Mouse (Mus musculus): Measurements from ENCODE around the gene Marf1. TPM values are rescaled to one million over a fixed set of nuclear protein-coding genes. Genes with fewer than 3 reads are reported as not detected.
"Not testable (repeated sequence)": the region's sequence is repeated elsewhere in the genome, so short reads cannot be mapped to it uniquely, and the experiment has no call there.

Gene Marf1
- polyA plus RNA-seq, 1 experiment from 2014 or later = 24.2 TPM

DNA sequence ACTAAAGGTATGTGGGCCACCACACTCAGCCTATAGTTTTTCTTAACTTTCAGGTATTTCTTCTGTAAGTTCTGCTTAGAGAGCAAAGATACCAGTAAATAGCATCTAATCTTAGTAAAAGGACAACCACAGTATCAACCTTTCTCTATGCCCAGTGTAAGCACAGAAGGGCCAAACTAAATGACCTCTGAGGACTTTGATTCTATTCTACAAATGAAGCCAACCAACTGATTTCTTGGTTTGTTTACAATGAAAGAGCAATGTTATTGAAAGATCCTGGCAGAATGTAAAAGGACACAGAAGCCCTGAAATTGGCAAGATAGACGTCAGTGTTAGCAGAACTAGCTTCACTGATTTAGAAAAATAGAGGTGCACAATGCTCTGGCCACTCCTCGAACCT, 7.5 kb downstream of the Marf1 start:
- H3K4me3 ChIP-seq (ENCODE audit: low read depth, low read length); H3K27me3 ChIP-seq (ENCODE audit: control insufficient read depth, insufficient read depth, low read length); H3K9ac ChIP-seq (ENCODE audit: low read depth, low read length); H3K4me1 ChIP-seq (replicated peaks; ENCODE audit: control insufficient read depth, insufficient read depth, low read length); DNase-seq (ENCODE audit: low spot score); H3K36me3 ChIP-seq (ENCODE audit: control insufficient read depth, insufficient read depth, low read length); ATAC-seq (ENCODE audit: low FRiP score); H3K27ac ChIP-seq (ENCODE audit: low read depth, low read length); H3K4me2 ChIP-seq (replicated peaks; ENCODE audit: low read depth, low read length); H3K9me3 ChIP-seq (ENCODE audit: control insufficient read depth, low read length): not testable (repeated sequence)
- WGBS = 55% methylated on average over 1 of the region's 2 CpGs

DNA sequence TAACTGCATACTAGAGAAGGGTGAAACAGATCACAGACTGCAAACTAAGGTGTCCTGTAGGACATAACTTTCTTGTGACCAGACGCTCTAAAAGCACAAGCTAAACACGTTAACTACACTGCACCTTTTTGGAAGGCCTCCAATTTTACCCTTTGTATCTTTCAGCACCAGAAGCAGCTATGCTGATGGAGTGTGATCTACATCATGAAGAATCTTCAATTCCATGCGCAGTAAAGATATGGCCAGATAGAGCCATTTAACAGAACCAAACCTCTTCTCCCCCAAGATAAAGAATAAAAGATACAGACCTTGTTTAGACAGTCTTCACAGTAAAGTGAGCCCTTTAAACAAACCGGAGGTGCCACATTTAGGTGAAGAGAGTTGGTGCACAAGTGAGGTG, 11.4 kb downstream of the Marf1 start:
- no peak overlapping the region for H3K9ac ChIP-seq (ENCODE audit: low read depth, low read length)
- H3K4me1 ChIP-seq (replicated peaks; ENCODE audit: control insufficient read depth, insufficient read depth, low read length) = no peaks in the 10 kb centered on the region
- H3K36me3 ChIP-seq (ENCODE audit: control insufficient read depth, insufficient read depth, low read length) = no peaks in the 10 kb centered on the region; the same call in 1 of the 2 replicates
- no peak overlapping the region for H3K4me3 ChIP-seq (ENCODE audit: low read depth, low read length)
- no peak for ATAC-seq (ENCODE audit: low FRiP score)
- H3K27ac ChIP-seq (ENCODE audit: low read depth, low read length) = no peak overlapping the region
- DNase-seq (ENCODE audit: low spot score) = no peak
- H3K27me3 ChIP-seq (ENCODE audit: control insufficient read depth, insufficient read depth, low read length) = no peaks in the 10 kb centered on the region
- no peaks in the 10 kb centered on the region for H3K9me3 ChIP-seq (ENCODE audit: control insufficient read depth, low read length)
- WGBS = 96% methylated on average over 4 of the region's 4 CpGs
- H3K4me2 ChIP-seq (replicated peaks; ENCODE audit: low read depth, low read length) = no peak overlapping the region

DNA sequence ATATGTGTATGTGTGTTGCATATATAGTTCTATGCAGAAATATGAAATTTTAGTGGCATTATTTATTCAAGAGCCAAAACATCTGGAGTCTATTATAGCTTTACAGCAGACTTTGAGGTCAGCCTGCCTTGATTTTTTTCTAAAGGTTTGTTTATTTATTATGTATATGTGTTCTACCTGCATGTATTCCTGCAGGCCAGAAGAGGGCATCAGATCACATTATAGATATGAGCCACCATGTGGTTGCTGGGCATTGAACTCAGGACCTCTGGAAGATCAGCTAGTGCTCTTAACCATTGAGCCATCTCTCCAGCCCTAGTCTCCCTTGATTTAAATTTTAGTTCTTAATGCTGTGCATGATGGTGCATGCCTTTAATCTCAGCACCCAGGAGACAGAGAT, 15.4 kb downstream of the Marf1 start:
- Histone ChIP-seq H3K4me3 (ENCODE audit: low read depth, low read length) (no peak overlapping the region), H3K27me3 (ENCODE audit: control insufficient read depth, insufficient read depth, low read length) (no peaks in the 10 kb centered on the region), H3K9me3 (ENCODE audit: control insufficient read depth, low read length) (no peaks in the 10 kb centered on the region), H3K4me2 (replicated peaks; ENCODE audit: low read depth, low read length) (no peak overlapping the region), H3K9ac (ENCODE audit: low read depth, low read length) (no peak overlapping the region), H3K4me1 (replicated peaks; ENCODE audit: control insufficient read depth, insufficient read depth, low read length) (no peaks in the 10 kb centered on the region), H3K36me3 (ENCODE audit: control insufficient read depth, insufficient read depth, low read length) (no peaks in the 10 kb centered on the region; the same call in 1 of the 2 replicates), H3K27ac (ENCODE audit: low read depth, low read length) (no peak overlapping the region)
- ATAC-seq (ENCODE audit: low FRiP score) (no peak), DNase-seq (ENCODE audit: low spot score) (no peak)

DNA sequence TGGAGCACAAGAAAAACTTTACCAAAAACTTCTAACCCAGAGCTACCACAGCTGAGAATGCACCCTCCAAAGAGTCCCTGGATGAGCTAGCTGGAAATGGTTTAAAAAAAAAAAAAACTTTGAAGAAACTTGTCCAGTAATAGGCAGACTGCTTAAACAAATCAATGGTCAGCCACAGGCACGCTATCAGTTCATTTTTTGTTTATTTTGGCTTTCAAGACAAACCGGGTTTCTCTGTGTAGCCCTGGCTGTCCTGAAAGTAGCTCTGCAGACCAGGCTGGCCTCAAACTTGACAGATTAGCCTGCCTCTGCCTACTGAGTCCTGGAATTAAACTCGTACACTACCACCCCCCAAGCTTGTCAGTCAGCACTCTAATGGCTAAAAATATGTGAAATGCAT, 19.9 kb downstream of the Marf1 start:
- no peak overlapping the region for H3K4me2 ChIP-seq (replicated peaks; ENCODE audit: low read depth, low read length)
- no peak overlapping the region for H3K9ac ChIP-seq (ENCODE audit: low read depth, low read length)
- H3K4me3 ChIP-seq (ENCODE audit: low read depth, low read length) = no peak overlapping the region
- no peaks in the 10 kb centered on the region for H3K27me3 ChIP-seq (ENCODE audit: control insufficient read depth, insufficient read depth, low read length)
- WGBS = 93% methylated on average over 3 of the region's 3 CpGs
- DNase-seq (ENCODE audit: low spot score) (no peak), ATAC-seq (ENCODE audit: low FRiP score) (no peak)
- H3K36me3 ChIP-seq (ENCODE audit: control insufficient read depth, insufficient read depth, low read length) = peaks cover 11% of the 10 kb centered on the region
- no peak overlapping the region for H3K27ac ChIP-seq (ENCODE audit: low read depth, low read length)
- no peaks in the 10 kb centered on the region for H3K9me3 ChIP-seq (ENCODE audit: control insufficient read depth, low read length)
- no peaks in the 10 kb centered on the region for H3K4me1 ChIP-seq (replicated peaks; ENCODE audit: control insufficient read depth, insufficient read depth, low read length)

DNA sequence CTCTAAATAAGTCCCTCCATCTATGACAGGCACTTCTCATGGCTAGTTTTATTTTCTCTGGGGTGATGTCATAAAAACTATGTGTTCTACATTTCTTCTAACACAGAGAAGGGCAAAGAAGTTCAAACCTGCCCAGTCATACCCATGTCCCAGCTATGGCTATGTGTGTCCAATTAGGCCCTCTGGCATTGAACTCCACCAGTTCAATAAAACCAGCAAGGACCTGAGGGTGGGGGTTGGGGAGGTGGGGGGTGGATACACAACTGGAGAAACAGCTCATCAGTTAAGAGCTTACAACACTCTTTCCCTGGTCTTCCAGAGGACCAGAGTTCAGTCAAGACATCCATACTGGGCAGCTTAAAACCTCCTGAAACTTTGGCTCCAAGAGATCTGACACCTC, 24.0 kb downstream of the Marf1 start:
- H3K9ac ChIP-seq (ENCODE audit: low read depth, low read length) = no peak overlapping the region
- H3K4me1 ChIP-seq (replicated peaks; ENCODE audit: control insufficient read depth, insufficient read depth, low read length) = no peaks in the 10 kb centered on the region
- H3K27me3 ChIP-seq (ENCODE audit: control insufficient read depth, insufficient read depth, low read length) = no peaks in the 10 kb centered on the region
- no peak overlapping the region for H3K4me2 ChIP-seq (replicated peaks; ENCODE audit: low read depth, low read length)
- H3K36me3 ChIP-seq (ENCODE audit: control insufficient read depth, insufficient read depth, low read length) = peaks cover 11% of the 10 kb centered on the region
- H3K27ac ChIP-seq (ENCODE audit: low read depth, low read length) = no peak overlapping the region
- H3K4me3 ChIP-seq (ENCODE audit: low read depth, low read length) = no peak overlapping the region
- ATAC-seq (ENCODE audit: low FRiP score) = no peak
- H3K9me3 ChIP-seq (ENCODE audit: control insufficient read depth, low read length) = no peaks in the 10 kb centered on the region
- DNase-seq (ENCODE audit: low spot score) = no peak

DNA sequence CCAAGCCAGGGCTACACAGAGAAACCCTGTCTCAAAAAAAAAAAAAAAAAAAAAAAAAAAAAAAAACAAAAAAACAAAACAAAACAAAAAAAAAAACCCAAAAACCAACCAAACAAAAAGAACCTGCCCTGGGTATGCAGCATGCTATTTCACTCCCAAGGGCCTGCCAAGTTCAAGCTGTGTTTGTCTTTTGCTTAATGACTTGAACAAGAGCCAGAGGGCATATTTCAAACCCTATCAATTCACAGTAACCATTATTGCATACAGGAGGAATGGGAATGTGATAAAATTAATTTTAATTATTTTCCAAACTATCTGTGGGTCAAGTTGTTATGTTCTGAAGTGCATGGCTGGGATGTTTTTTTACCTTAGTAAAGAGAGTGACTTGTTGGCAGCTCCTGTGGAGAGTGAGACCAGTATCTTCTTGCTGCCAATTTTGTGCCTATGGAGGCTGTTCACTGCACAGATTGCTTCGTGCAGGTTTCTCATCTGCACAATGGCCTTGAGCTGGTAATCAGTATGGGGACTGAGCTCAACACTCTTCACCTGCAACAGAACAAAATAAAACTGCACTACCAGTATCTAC, 25.1 kb downstream of the Marf1 start:
- Histone ChIP-seq H3K27ac (ENCODE audit: low read depth, low read length) (no peak overlapping the region), H3K9me3 (ENCODE audit: control insufficient read depth, low read length) (no peaks in the 10 kb centered on the region), H3K9ac (ENCODE audit: low read depth, low read length) (no peak overlapping the region), H3K27me3 (ENCODE audit: control insufficient read depth, insufficient read depth, low read length) (no peaks in the 10 kb centered on the region), H3K4me2 (replicated peaks; ENCODE audit: low read depth, low read length) (no peak overlapping the region), H3K4me3 (ENCODE audit: low read depth, low read length) (no peak overlapping the region), H3K4me1 (replicated peaks; ENCODE audit: control insufficient read depth, insufficient read depth, low read length) (no peaks in the 10 kb centered on the region), H3K36me3 (ENCODE audit: control insufficient read depth, insufficient read depth, low read length) (peaks cover 11% of the 10 kb centered on the region)
- no peak for ATAC-seq (ENCODE audit: low FRiP score)
- no peak for DNase-seq (ENCODE audit: low spot score)
- WGBS = 97% methylated on average over 1 of the region's 1 CpGs

DNA sequence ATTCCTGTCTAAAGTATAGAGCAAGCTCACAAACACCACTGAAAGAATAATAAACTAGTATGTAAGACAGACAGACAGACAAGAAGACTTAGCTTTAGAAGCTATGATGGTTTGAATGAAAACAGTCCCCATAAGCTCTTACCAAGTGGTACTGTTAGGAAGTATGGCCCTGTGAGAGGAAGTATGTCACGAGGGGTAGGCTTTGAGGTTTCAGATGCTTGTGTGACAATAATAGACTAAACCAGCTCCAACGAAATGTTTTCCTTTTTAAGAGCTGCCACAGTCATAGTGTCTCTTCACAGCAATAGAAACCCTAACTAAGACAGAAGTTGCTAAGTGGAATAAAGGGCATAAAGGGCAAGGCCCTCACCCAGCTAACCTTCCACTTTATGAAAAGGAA, 28.1 kb downstream of the Marf1 start:
- no peak overlapping the region for H3K9ac ChIP-seq (ENCODE audit: low read depth, low read length)
- WGBS = 91% methylated on average over 2 of the region's 2 CpGs
- DNase-seq (ENCODE audit: low spot score) (no peak), ATAC-seq (ENCODE audit: low FRiP score) (no peak)
- no peaks in the 10 kb centered on the region for H3K4me1 ChIP-seq (replicated peaks; ENCODE audit: control insufficient read depth, insufficient read depth, low read length)
- H3K36me3 ChIP-seq (ENCODE audit: control insufficient read depth, insufficient read depth, low read length) = peaks cover 4% of the 10 kb centered on the region; the same call in 1 of the 2 replicates
- no peak overlapping the region for H3K4me3 ChIP-seq (ENCODE audit: low read depth, low read length)
- no peaks in the 10 kb centered on the region for H3K9me3 ChIP-seq (ENCODE audit: control insufficient read depth, low read length)
- H3K27me3 ChIP-seq (ENCODE audit: control insufficient read depth, insufficient read depth, low read length) = no peaks in the 10 kb centered on the region
- no peak overlapping the region for H3K4me2 ChIP-seq (replicated peaks; ENCODE audit: low read depth, low read length)
- no peak overlapping the region for H3K27ac ChIP-seq (ENCODE audit: low read depth, low read length)

DNA sequence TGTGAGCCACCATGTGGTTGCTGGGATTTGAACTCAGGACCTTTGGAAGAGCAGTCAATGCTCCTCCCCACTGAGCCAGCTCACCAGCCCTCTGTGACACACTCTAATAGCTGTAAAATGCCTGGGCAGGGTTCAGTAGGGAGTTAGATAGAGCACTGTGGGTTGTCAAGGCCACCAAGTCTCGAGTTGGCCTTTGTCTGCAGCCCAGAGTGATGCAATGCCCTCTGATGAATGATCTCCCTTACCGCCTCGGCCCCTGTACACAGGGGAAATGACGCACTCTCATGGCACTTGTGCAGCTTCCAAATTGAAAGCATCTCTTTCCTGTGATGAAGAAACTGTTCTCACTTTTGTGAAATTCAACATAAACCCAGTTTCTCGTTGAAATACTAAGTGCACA, 31.3 kb downstream of the Marf1 start:
- WGBS = 88% methylated on average over 5 of the region's 5 CpGs
- no peak overlapping the region for H3K4me2 ChIP-seq (replicated peaks; ENCODE audit: low read depth, low read length)
- no peak overlapping the region for H3K9ac ChIP-seq (ENCODE audit: low read depth, low read length)
- H3K4me1 ChIP-seq (replicated peaks; ENCODE audit: control insufficient read depth, insufficient read depth, low read length) = no peaks in the 10 kb centered on the region
- no peaks in the 10 kb centered on the region for H3K9me3 ChIP-seq (ENCODE audit: control insufficient read depth, low read length)
- H3K27ac ChIP-seq (ENCODE audit: low read depth, low read length) = no peak overlapping the region
- peaks cover 12% of the 10 kb centered on the region; the same call in 1 of the 2 replicates for H3K36me3 ChIP-seq (ENCODE audit: control insufficient read depth, insufficient read depth, low read length)
- H3K27me3 ChIP-seq (ENCODE audit: control insufficient read depth, insufficient read depth, low read length) = no peaks in the 10 kb centered on the region
- no peak for ATAC-seq (ENCODE audit: low FRiP score)
- no peak overlapping the region for H3K4me3 ChIP-seq (ENCODE audit: low read depth, low read length)
- DNase-seq (ENCODE audit: low spot score) = no peak

DNA sequence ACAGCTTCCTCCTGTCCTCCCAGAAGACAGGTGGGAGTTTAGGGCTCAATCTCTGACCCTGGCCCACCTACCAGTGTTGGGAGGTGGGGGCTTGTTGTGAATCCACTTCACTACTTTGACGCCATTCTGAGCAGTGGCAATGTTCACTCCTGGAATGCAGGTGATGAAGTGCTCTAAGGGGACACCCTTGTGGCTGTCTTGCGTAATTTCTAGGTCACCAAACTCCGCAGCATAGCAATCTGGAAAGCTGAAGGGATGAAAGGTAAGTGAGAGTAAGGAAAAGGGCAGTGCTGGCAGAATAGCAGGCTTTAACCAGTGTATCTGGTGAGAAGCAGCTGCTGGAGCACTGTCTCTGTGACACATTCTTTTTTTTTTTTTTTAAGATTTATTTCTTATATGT, 31.8 kb downstream of the Marf1 start:
- Histone ChIP-seq H3K9me3 (ENCODE audit: control insufficient read depth, low read length) (no peaks in the 10 kb centered on the region), H3K36me3 (ENCODE audit: control insufficient read depth, insufficient read depth, low read length) (peaks cover 12% of the 10 kb centered on the region; the same call in 1 of the 2 replicates), H3K27me3 (ENCODE audit: control insufficient read depth, insufficient read depth, low read length) (no peaks in the 10 kb centered on the region), H3K4me2 (replicated peaks; ENCODE audit: low read depth, low read length) (no peak overlapping the region), H3K27ac (ENCODE audit: low read depth, low read length) (no peak overlapping the region), H3K4me1 (replicated peaks; ENCODE audit: control insufficient read depth, insufficient read depth, low read length) (no peaks in the 10 kb centered on the region), H3K9ac (ENCODE audit: low read depth, low read length) (no peak overlapping the region), H3K4me3 (ENCODE audit: low read depth, low read length) (no peak overlapping the region)
- ATAC-seq (ENCODE audit: low FRiP score) (no peak), DNase-seq (ENCODE audit: low spot score) (no peak)
- 89% methylated on average over 3 of the region's 3 CpGs for WGBS
